Mouse (Mus musculus) spleen, embryonic (tissue): ENCODE data around the gene Masp2.

Experiments used
- CTCF ChIA-PET: fragments of 350-600 bp; sonication (Branson Sonifier 250); formaldehyde crosslinking; loops from one replicate; lab custom pipeline; 2022; lab: Charles Lee

Masp2 gene

DNA sequence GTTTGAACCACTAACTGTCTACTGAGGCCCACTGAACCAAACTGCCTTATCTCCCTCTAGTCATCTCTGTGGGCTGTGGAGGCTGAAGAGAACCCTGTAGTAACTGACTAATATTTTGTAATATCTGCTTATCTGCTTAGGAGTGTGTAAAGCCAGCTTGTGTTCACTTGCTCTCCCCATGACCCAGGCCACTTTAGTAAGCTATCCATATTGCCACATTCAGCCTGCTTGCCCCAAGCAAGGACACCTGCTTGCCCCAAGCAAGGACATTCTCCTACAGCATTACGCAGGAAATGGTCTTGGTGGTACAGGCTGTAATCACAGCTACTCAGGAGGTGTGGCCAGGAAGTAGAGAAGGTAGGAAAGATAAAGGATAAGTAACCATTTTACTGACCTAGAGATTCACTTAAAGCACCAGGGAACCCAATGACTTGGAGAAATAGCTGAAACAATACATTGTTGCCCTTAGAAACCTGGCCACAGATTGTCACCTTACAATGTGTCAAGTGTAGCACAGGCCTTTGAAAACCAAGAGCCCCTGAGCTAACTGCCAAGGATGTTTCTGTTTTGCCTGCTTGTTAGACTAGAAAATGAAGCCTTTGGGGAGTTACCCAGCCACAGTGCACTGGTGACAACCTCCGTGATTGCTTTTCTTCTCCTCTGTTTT lies 31.2 kb downstream of the Masp2 start:
- CTCF ChIA-PET: no interaction called here

DNA sequence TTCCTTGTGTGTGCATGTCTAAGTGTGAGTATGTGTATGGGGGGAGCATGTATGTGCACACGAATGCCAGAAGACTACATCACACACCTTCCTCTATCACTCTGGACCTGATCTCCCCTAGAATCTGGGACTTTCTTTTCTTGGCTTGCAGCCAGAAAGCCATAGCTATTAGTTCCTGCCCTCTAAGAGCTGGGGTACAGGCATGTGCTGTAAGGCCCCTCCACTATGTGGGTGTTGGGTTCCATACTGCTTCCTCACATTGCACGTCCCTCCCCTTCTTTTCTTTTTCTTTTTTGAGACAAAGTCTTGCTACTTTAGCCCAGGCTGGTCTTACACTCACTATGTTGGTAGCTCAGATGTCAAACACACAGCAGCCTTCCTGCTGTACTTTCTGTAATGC lies 33.0 kb downstream of the Masp2 start:
- CTCF ChIA-PET: interaction anchor here (0.7 kb wide), 1 partner anchor 1221 kb away, joined by 4 read pairs; no protein-coding TSS in a partner anchor

DNA sequence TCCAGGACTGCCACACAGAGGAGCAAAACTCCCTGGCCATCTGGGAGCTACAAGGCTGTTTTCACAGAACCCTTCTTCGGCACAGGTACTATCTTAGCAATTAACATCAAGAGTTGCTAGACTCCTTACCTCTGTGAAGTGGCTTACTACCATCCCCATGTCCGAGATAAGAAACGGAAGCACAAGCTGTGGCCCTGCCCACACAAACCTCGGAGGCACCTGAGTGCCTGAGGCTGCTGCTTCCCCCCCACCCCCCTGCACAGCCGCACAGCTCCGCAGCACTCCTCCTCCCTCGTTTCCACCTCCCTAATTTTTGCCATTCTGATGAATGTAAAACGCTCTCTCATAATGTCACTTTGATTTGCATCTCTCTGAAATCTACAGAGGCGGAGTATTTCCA lies 35.9 kb downstream of the Masp2 start:
- CTCF ChIA-PET: interaction anchor here (0.7 kb wide), 1 partner anchor 374 kb away, joined by 3 read pairs; no protein-coding TSS in a partner anchor

DNA sequence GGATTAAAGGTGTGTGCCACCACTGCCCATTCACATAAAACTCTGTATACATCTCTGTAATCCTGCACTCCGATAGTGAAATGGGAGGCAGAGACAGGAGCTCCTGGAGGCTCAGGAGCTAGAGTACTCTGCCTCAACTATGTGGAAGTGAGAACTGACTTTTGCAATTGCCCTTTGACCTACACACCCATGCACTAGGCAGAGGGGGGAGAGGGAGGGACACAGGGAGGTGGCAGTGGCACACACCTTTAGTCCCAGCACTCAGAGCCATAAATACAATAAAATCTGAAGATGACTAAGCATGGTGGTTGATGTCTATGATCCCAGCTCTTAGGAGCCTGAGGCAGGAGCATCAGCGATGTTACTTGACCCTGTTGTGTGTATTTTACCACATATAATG lies 37.1 kb downstream of the Masp2 start:
- CTCF ChIA-PET: no interaction called here

DNA sequence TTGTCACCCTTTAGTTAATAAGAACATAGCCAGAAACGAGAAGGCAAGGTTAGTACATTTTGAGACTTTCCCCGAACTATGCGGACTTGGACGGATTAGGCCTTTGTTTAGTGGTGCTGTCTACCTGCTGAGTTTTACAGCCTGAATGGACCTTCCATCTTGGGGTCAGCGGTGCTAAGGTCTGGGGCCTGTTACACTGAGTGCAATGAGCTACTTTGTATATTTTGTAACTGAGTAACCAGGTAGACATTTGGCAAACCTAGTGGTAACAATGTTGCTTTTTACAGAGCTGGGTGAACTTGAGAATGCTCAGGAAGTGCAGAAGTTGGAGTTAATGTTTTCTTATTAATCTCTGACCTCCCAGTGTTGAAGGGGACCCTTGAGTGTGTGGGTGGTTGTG lies 38.8 kb downstream of the Masp2 start:
- CTCF ChIA-PET: no interaction called here

DNA sequence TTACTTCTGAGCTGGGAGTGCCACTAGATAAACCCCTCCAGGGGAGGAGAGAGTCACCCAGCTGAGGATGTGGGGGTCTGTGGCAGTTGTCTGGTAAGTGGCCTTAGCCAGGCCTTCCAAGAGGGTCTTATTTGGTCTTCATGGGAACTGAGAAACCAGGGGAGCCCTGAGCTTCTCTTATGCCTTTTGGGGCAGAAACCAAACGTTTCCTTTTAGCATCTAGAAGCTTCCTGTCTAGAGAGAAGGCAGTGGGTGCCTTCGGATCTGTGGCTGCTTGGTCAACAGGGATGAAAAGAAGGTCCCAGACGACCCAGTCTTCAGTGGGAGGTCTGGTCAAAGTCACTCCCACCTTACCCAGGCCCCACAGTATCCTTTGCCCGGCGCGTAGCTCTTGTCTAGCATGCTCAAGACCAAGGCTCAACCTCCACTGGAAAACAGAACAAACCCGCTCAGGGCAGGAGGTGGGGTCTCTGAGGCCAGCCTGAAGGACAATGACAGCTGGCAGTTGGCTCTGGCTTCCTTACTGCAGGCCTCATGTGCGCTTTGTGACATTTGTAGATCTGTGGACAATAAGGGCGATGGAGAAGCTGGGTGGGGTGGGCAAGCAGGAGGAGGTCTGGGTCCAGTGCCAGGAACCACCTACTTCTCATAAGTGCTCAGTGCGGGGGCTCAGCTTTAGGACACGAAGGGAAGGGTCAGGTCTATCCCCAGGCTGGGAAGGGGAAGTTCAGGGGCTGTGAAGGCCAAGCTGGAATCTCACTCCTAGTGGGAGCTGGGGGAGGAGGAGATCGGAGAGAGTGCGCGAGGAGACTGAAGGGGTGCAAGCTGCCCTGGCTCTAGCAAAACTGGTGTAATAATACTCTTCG lies 41.2 kb downstream of the Masp2 start, which contains the start of gene Gm572:
TSS of gene Gm572 (plus strand) at position 27 of the 866 bp plus-strand sequence.
- CTCF ChIA-PET: interaction anchor here (0.8 kb wide), 1 partner anchor 45 kb away, joined by 3 read pairs; no protein-coding TSS in a partner anchor

GRCm38 (mm10) chr4:148644157-148644511 lies 41.8 kb downstream of the Masp2 start:
- CTCF ChIA-PET: no interaction called here

- CTCF ChIA-PET: no interaction called here
Measured at GRCm38 (mm10) chr4:148644926-148645325, 42.6 kb downstream of the Masp2 start.

DNA sequence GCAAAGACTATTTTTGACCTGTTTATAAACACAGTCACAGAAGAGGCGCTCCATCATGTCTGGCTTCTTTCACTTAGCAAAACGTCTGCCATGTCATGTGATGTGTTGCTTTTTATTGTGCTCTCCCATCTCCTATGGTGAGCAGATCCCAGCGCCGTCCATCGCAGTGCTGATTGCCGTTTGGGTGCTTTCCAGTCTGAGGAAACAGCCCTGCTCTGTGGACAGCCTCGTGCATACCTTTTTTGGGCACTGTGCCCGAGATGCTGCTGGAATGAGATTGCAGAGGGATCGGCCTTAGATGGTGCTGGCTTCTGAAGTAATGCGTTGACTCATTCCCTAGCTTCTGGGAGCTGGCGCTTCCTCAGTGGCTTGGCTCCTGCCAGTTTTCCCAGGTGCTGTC lies 44.3 kb downstream of the Masp2 start:
- CTCF ChIA-PET: interaction anchor here (0.6 kb wide), 1 partner anchor 11 kb away, joined by 6 read pairs; no protein-coding TSS in a partner anchor

DNA sequence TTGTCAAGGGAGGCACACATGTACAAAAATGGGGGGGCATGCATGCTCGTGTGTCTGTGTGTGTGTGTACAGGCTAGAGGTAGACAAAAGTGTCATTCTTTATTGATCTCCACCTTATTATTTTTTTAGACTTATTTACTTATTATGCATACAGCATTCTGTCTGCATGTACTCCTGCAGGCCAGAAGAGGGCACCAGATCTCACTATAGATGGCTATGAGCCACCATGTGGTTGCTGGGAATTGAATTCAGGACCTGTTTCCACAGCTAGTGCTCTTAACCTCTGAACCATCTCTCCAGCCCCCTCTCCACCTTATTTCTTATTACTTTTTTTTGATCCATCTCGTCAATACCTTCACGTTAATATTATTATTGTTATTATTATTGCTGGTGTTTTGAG lies 47.0 kb downstream of the Masp2 start:
- CTCF ChIA-PET: interaction anchor here (0.7 kb wide), 1 partner anchor 12 kb away, joined by 5 read pairs; no protein-coding TSS in a partner anchor

- CTCF ChIA-PET: no interaction called here
Measured at GRCm38 (mm10) chr4:148651045-148651444, 48.7 kb downstream of the Masp2 start.

- CTCF ChIA-PET: no interaction called here
Measured at GRCm38 (mm10) chr4:148654701-148655398, 52.5 kb downstream of the Masp2 start.

DNA sequence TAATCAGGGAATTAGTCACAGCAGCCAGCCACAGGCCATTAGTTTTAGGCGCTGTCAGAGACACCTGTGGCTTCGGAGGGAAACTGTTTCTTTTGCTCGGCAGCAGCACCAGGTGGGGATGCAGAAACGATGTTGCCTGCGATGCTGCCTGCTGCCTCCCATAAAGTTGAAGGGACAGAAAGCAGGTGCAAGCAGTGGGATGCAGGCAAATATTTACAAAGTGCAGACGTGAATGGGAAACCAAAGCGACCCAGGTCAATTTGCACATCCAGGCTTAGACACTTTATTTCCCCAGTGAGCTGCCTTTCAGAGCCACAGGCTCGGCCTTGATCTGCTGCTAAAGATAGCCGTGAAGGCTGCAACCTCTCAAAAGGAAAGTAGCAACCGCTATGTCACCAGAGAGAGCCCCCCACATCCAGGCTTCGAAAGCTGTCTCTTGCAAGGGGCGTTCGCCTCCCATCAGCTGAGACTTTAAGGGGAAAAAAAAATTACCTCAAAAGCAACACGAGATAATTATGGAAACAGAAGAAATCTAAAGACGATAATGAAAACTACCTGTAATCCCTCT lies 54.4 kb downstream of the Masp2 start:
- CTCF ChIA-PET: no interaction called here

DNA sequence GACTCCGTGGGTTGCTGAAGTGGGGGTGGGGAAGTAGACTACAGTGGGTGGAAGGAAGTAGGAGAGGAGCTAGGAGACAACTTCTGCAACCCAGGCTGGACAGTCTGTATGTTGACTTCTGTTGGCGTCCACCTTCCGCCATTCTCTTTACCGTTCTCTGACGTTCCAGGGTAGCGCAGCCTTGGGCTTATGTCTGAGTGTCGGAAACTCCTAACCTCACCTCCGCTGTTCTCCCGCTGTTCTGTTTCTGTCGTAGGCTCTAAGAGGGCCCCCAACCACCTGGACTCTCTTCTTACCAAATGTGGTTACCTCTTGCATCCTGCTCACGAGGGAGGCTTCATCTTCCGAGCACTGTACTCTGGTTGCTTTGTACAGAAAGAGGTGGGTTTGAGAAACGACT lies 55.4 kb downstream of the Masp2 start:
- CTCF ChIA-PET: no interaction called here

GRCm38 (mm10) chr4:148660174-148660573 lies 57.8 kb downstream of the Masp2 start:
- CTCF ChIA-PET: no interaction called here

DNA sequence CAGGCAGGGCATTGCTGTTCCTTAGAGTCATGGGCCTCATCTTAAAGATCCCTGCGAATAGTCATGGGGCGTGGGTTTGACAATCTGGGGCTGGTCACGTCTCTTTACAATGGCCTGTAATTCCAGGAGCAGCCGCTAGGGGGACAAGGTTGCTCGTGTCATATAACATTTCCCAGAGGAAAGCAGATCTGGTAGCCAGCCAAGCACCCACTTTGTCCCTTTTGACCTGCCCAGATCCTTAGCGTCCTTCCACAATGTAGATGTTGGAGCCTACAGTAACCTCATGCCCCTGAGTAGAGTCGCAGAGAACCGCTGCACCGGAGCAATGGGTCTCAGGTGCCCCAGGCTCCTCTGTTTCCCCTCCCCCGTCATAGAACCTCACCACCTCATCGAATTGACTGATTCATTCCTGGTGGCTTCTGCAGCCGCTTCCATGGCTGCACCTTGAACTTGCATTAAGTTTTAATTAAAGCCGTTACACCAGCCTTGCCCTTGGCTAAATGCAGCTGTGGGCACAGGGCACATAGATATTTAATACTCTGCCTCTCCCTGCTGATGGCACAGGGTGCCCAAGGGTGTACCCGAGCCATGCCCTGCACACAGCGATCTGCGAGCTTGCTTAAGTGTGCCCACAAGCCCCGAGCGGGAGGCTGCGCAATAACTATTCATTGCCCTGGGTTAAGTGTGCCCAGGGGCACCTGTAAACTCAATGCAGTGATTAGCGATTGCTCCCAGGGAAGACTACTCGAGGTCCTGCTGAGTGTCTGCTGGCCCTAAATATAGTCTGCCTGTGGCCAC lies 60.0 kb downstream of the Masp2 start:
- CTCF ChIA-PET: no interaction called here

DNA sequence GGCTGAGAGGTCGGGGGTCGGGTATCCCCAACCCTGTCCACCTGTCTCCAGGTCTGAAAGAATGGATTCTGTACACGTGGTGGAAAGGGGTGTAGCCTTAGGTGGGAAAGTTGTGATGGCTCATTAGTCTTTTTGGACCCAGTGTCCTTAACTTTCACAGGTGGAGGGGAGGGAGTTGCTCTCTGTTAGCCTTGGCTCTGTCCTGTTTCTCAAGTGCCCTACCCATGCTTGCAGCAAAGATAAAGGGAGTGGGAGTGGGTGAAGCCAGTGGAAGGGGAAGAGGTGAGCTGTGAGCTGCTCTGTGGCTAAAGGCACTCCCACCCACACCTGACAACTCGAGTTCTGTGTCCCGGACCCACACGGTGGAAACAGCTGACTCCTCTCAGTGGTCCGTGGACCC lies 61.0 kb downstream of the Masp2 start:
- CTCF ChIA-PET: no interaction called here

GRCm38 (mm10) chr4:148664021-148664420 lies 61.7 kb downstream of the Masp2 start:
- CTCF ChIA-PET: no interaction called here
